Mouse (Mus musculus) testis, adult 2 months (tissue): Measurements from ENCODE around the gene Col5a1.

Source experiments
- CTCF ChIP-seq: fragments of 200-500 bp; IDR thresholded peaks from 2 replicates; pipeline ENCODE4 v1.5.1; 2012; ENCODE audit warnings: low read depth, mild to moderate bottlenecking, inconsistent platforms, low read length, moderate library complexity; ENCODE audit not compliant: control insufficient read depth, insufficient read depth, insufficient replicate concordance
- POLR2A ChIP-seq: fragments of 200-500 bp; IDR thresholded peaks from 2 replicates; pipeline ENCODE4 v1.6.1; 2012; ENCODE audit warnings: low read depth, mild to moderate bottlenecking, inconsistent platforms, low read length, moderate library complexity; ENCODE audit not compliant: control insufficient read depth

DNA sequence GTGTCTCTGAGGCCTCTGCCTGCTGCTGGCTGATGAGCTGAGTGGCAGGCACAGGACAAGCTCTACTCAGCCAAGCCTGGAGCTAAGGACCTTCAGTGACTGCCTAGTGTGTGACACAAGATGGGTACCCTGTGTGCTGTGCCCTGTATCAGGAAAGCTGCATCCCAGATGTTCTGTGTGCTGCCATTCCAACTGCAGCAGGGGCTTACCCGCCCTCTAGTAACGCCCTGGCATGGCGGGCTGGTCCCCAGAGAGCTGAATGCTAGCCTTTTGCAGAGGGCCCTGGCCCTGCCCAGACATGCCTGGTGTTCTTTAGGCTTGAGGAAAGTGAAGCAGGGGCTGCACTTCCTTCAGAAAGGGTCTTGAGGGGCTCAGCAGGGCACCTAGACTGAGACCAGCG, 9.4 kb downstream of the Col5a1 start:
- TF ChIP-seq CTCF (no peak), POLR2A (no peak)
